Mouse (Mus musculus): Measurements from ENCODE around the gene Pwp2.

- TF ChIP-seq POLR2A (IDR thresholded peaks at IDR 0.05; ENCODE audit: control insufficient read depth in 1 of 2, insufficient read depth in 1 of 2, low read depth in 1 of 2, low read length in 2 of 2, poor library complexity in 1 of 2) (no peak), CTCF (IDR thresholded peaks at IDR 0.05 in 2 of 3, conservative IDR thresholded peaks at IDR 0.05 in 1 of 3; ENCODE audit: control insufficient read depth in 1 of 3, insufficient read depth in 1 of 3, low read depth in 2 of 3, low read length in 3 of 3, poor library complexity in 1 of 3, severe bottlenecking in 1 of 3) (no peak)
Observed at GRCm38 (mm10) chr10:78174474-78174873, 10.5 kb downstream of the Pwp2 start.

Measured in MEL (cell line).